Mouse (Mus musculus): Measurements from ENCODE around the gene Fzd9. TPM values are rescaled to one million over a fixed set of nuclear protein-coding genes. Genes with fewer than 3 reads are reported as not detected.

Fzd9 gene
- polyA plus RNA-seq (2015; fragmentation: Nextera tagmentation; extraction: Ambion mirVana) = 0.38 and 0.53 TPM in 2 replicates

GRCm38 (mm10) chr5:135251079-135251454, at the start of gene Fzd9:
TSS of gene Fzd9 (minus strand) at chr5:135251230.

Other genes starting within 250 kb of the Fzd9 start
- 49.5 and 52.6 TPM in 2 replicates for gene Abhd11, start 242.1 kb downstream of the Fzd9 start, polyA plus RNA-seq (2015; fragmentation: Nextera tagmentation; extraction: Ambion mirVana)
- 2.1 TPM in 2 replicates for gene Stx1a, start 227.7 kb downstream of the Fzd9 start, polyA plus RNA-seq (2015; fragmentation: Nextera tagmentation; extraction: Ambion mirVana)
- 16.0 and 16.8 TPM in 2 replicates for gene Dnajc30, start 187.0 kb downstream of the Fzd9 start, polyA plus RNA-seq (2015; fragmentation: Nextera tagmentation; extraction: Ambion mirVana)
- 51.1 and 55.2 TPM in 2 replicates for gene Bud23, start 186.3 kb downstream of the Fzd9 start, polyA plus RNA-seq (2015; fragmentation: Nextera tagmentation; extraction: Ambion mirVana)
- gene Vps37d, start 173.0 kb downstream of the Fzd9 start, polyA plus RNA-seq (2015; fragmentation: Nextera tagmentation; extraction: Ambion mirVana) = 1.2 and 1.4 TPM in 2 replicates
- gene Mlxipl, start 161.3 kb downstream of the Fzd9 start, polyA plus RNA-seq (2015; fragmentation: Nextera tagmentation; extraction: Ambion mirVana) = 0.08 TPM in 1 of 2 replicates, not detected in the other
- gene Tbl2, start 101.6 kb downstream of the Fzd9 start, polyA plus RNA-seq (2015; fragmentation: Nextera tagmentation; extraction: Ambion mirVana) = 8.0 and 8.3 TPM in 2 replicates
- 47.2 and 49.6 TPM in 2 replicates for gene Bcl7b, start 82.9 kb downstream of the Fzd9 start, polyA plus RNA-seq (2015; fragmentation: Nextera tagmentation; extraction: Ambion mirVana)
- 26.1 and 26.8 TPM in 2 replicates for gene Baz1b, start 64.0 kb downstream of the Fzd9 start, polyA plus RNA-seq (2015; fragmentation: Nextera tagmentation; extraction: Ambion mirVana)
- gene Fkbp6, start 98.8 kb upstream of the Fzd9 start, polyA plus RNA-seq (2015; fragmentation: Nextera tagmentation; extraction: Ambion mirVana) = not detected in 2 replicates
- gene Trim50, start 102.1 kb upstream of the Fzd9 start, polyA plus RNA-seq (2015; fragmentation: Nextera tagmentation; extraction: Ambion mirVana) = not detected in 2 replicates
- gene Nsun5, start 118.7 kb upstream of the Fzd9 start, polyA plus RNA-seq (2015; fragmentation: Nextera tagmentation; extraction: Ambion mirVana) = 21.1 and 23.5 TPM in 2 replicates
- gene Pom121, start 143.3 kb upstream of the Fzd9 start, polyA plus RNA-seq (2015; fragmentation: Nextera tagmentation; extraction: Ambion mirVana) = 8.6 and 9.2 TPM in 2 replicates